Mouse (Mus musculus) forebrain, embryonic 12.5 days (tissue): ENCODE measurements around the gene Foxr1. TPM values are rescaled to one million over a fixed set of nuclear protein-coding genes. Genes with fewer than 3 reads are reported as not detected.
A peak's percentile ranks its signal among the peaks of the same experiment; 100 is the strongest.

Experiments
- ATAC-seq: fragments of 200-750 bp; cut with Nextera tagmentation; 2 replicates; pipeline ENCODE4 v1.8.0; 2017; ENCODE audit warnings: moderate TSS enrichment; ENCODE audit not compliant: low FRiP score
- H3K27ac ChIP-seq: fragments of 300-500 bp; sonication (generic); 2 replicates; pipeline ENCODE4 v1.5.1; 2016; ENCODE audit warnings: mild to moderate bottlenecking
- H3K27me3 ChIP-seq: fragments of 300-500 bp; sonication (generic); 2 replicates; pipeline ENCODE4 v1.6.1; 2016; ENCODE audit warnings: mild to moderate bottlenecking
- H3K36me3 ChIP-seq: fragments of 300-500 bp; sonication (generic); replicated peaks from 2 replicates; pipeline ENCODE4 v1.6.1; 2016; ENCODE audit warnings: mild to moderate bottlenecking
- H3K4me1 ChIP-seq: fragments of 300-500 bp; sonication (generic); 2 replicates; pipeline ENCODE4 v1.6.1; 2016
- H3K4me2 ChIP-seq: fragments of 300-500 bp; sonication (generic); 2 replicates; pipeline ENCODE4 v1.6.1; 2016; ENCODE audit warnings: mild to moderate bottlenecking, moderate library complexity
- H3K4me3 ChIP-seq: fragments of 300-500 bp; sonication (generic); replicated peaks from 2 replicates; pipeline ENCODE4 v1.5.1; 2016; ENCODE audit warnings: mild to moderate bottlenecking
- H3K9ac ChIP-seq: fragments of 300-500 bp; sonication (generic); 2 replicates; pipeline ENCODE4 v1.6.1; 2016; ENCODE audit warnings: mild to moderate bottlenecking
- H3K9me3 ChIP-seq: fragments of 300-500 bp; sonication (generic); 2 replicates; pipeline ENCODE4 v1.6.1; 2016
- WGBS: fragments of 180-500 bp; shearing (Covaris S2); methylation state at CpG from one replicate; pipeline ENCODE4 v1.1.7; 2016; 5-methylcytosine and 5-hydroxymethylcytosine counted together
- polyA plus RNA-seq: library from polyadenylated mRNA; unstranded; fragments of >200 nt; fragmentation: Nextera tagmentation; extraction: Ambion mirVana; gene quantifications from 2 replicates; pipeline ENCODE4 v1.2.1, GENCODE M21; 2016

Gene Foxr1
- polyA plus RNA-seq, 1 experiment from 2014 or later = not detected

DNA sequence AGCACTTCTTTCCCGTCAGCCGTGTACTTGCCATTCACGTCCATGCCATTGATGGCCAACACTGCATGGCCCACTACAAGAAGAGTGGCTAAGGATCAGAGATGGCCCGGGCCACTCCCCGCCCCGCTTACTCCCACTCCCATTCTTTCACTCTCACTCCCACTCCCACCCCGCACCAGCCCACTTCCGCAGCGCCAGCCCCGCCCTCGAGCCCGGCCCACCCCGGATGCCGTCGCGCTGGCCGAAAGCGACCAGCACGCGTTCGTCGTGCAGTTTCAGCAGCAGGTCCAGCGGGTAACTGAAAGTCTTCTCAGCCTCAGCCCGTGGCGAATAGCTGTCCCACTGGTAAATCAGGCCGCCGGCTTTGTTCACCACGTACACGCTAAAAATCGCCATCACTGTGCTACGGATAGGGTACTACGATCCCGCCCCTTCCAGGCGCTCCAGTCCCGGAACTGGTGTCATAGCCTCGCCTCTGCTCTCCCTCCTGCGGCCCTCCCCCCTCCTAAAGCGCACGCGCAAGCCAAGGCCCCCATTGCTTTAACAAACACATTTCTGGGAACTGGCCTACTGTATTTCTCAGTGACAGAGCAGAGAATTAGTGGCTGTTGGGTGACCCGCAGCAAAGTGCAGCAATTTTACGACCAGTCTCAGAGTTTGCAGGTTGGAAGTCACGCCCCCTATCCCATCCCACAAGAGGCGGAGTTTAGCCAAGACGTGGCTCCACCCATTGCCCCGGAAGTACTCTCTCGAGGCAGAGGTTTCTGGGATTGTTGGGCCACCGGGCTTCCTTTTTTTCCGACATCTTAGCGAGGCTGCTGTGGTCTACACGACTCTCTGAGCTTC is 33.8 kb downstream of the Foxr1 start, which contains the start of the genes Rps25 and Trappc4:
Rps25 (plus strand) TSS at position 234 of the 846 bp plus-strand sequence.
Trappc4 (minus strand) TSS at position 695 of the 846 bp plus-strand sequence.
- peak; percentile 96 for ATAC-seq
- under 1% methylated on average over 51 of the region's 51 CpGs for WGBS
- peak within 1 kb of the TSS; percentile 93 for H3K27ac ChIP-seq
- H3K4me2 ChIP-seq = peak within 1 kb of the TSS; percentile 81
- H3K9ac ChIP-seq = peak within 1 kb of the TSS; percentile 74
- H3K9me3 ChIP-seq = no peaks in the 10 kb centered on the region
- peak within 1 kb of the TSS; percentile 78 for H3K4me3 ChIP-seq
- H3K4me1 ChIP-seq = peaks cover 19% of the 10 kb centered on the region
- peaks cover 67% of the 10 kb centered on the region for H3K36me3 ChIP-seq
- no peaks in the 10 kb centered on the region for H3K27me3 ChIP-seq

DNA sequence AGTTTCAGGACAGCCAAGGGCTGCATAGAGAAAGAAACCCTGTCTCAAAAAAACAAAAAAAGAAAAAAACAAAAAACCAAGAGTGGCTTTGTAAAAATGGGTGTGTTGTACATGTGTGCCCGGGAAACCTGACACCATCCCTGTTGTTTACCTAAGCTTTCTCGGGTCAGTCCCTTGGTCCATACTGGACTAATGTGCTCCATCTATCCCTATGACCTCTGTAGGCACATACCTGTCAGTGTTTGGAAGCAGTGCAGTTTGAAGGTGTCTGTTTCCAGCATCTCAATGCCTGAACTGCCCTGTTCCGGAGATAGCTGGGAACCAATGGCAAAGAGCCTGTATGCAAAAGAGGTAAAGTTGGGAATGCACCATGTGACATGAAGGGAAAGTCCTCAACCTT is 35.9 kb downstream of the Foxr1 start:
- no peaks in the 10 kb centered on the region for H3K27me3 ChIP-seq
- no peak for ATAC-seq
- H3K9ac ChIP-seq = no peak overlapping the region
- H3K4me1 ChIP-seq = peaks cover 19% of the 10 kb centered on the region
- no peaks in the 10 kb centered on the region for H3K9me3 ChIP-seq
- no peak overlapping the region for H3K4me3 ChIP-seq
- H3K27ac ChIP-seq = no peak overlapping the region
- H3K36me3 ChIP-seq = peaks cover 67% of the 10 kb centered on the region
- H3K4me2 ChIP-seq = no peak overlapping the region
- 79% methylated on average over 3 of the region's 3 CpGs for WGBS

DNA sequence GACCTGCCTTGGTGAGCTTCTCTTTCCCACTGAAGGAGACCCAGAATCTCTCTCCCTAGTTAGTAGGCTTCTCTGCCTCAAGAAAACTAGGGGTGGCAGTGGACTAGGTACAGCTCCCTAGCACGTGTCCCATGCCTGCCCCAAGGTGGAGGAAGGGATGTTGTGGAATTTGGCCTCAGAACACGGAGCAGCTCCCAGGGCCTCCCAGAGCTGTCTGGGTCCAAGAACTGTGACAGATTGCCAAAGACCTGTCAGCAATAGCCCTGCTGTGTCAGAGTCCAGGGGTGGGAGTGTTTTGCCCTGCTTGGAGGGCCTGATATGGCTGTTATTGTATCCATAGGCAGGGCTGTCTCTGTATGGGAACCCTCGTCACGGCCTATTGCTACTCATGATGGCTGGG is 39.9 kb downstream of the Foxr1 start:
- Histone ChIP-seq H3K27me3 (no peaks in the 10 kb centered on the region), H3K9me3 (no peaks in the 10 kb centered on the region), H3K4me2 (no peak overlapping the region), H3K4me1 (peaks cover 31% of the 10 kb centered on the region), H3K4me3 (no peak overlapping the region), H3K27ac (no peak overlapping the region), H3K9ac (no peak overlapping the region), H3K36me3 (peaks cover 68% of the 10 kb centered on the region)
- WGBS = 95% methylated on average over 4 of the region's 4 CpGs
- ATAC-seq = no peak

DNA sequence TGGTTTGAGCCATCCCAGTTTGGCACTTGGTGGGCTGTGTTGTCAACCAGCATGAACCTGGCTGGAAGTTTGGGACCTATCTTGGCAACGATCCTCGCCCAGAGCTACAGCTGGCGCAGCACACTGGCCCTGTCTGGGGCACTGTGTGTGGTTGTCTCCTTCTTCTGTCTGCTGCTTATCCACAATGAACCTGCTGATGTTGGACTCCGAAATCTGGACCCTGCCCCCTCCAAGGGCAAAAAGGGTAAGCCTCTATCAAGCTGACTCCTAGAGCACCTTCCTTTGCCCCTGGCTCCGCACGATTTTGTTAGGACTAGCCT is 41.2 kb downstream of the Foxr1 start:
- peaks cover 26% of the 10 kb centered on the region for H3K4me1 ChIP-seq
- no peak for ATAC-seq
- H3K27me3 ChIP-seq = no peaks in the 10 kb centered on the region
- H3K9me3 ChIP-seq = no peaks in the 10 kb centered on the region
- H3K4me2 ChIP-seq = no peak overlapping the region
- H3K36me3 ChIP-seq = peaks cover 60% of the 10 kb centered on the region
- WGBS = 93% methylated on average over 6 of the region's 6 CpGs
- no peak overlapping the region for H3K9ac ChIP-seq
- no peak overlapping the region for H3K4me3 ChIP-seq
- H3K27ac ChIP-seq = no peak overlapping the region

DNA sequence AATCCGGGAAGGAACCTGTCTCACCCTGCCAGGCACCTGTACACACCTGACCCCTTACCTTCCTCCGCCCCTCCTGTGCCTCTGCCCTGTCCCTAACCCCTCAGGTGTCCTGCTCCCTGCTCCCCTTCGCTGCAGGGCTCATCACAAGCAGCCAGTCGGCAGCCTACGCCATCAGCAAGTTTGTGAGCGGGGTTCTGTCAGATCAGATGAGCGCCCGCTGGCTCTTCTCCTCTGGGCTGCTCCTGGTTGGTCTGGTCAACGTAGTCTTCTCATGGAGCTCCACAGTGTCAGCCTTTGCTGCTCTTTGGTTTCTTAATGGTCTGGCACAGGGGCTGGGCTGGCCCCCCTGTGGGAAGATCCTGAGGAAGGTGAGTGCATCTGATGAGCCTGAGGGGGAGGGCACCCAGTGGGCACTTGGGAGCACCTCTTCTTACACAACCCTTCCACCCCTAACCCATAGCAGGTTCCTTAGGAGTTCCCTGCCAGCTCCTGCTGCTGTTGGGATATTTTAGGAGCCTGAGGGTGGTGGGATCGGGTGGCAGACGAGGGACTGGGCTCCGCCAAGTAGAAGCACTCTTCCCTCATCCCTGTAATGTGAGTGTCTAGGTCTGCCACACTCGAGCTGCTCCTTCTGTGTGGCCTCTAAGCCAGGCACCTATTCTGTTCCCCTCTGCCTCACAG is 41.7 kb downstream of the Foxr1 start:
- H3K27me3 ChIP-seq = no peaks in the 10 kb centered on the region
- 88% methylated on average over 13 of the region's 13 CpGs for WGBS
- peaks cover 55% of the 10 kb centered on the region for H3K36me3 ChIP-seq
- ATAC-seq = no peak
- H3K4me1 ChIP-seq = peaks cover 26% of the 10 kb centered on the region
- H3K9ac ChIP-seq = peak overlapping the region; percentile 2; the same call in 1 of the 2 replicates
- H3K27ac ChIP-seq = no peak overlapping the region
- no peak overlapping the region for H3K4me3 ChIP-seq
- no peaks in the 10 kb centered on the region for H3K9me3 ChIP-seq
- peak overlapping the region; percentile 1; the same call in 1 of the 2 replicates for H3K4me2 ChIP-seq

DNA sequence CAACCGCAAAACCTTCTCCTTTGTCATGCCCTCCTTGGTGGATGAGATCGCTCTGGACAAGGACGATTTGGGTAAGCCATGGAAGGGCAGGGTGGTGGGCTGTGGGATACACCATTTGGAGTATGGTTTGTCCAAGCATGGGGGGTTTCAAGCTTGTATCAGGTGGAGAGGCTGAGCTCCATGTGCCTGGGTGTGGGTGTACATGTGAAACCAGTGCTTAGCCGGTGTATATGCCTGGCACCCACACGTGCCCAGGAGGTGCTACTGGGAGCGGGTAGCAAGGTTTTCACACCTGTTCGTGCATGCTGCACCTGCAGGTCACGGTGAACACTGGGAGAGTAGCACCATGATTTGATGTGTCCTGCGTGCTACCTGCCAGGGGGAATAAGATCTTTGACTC is 42.4 kb downstream of the Foxr1 start:
- peaks cover 26% of the 10 kb centered on the region for H3K4me1 ChIP-seq
- H3K9me3 ChIP-seq = no peaks in the 10 kb centered on the region
- WGBS = 87% methylated on average over 9 of the region's 9 CpGs
- peaks cover 48% of the 10 kb centered on the region for H3K36me3 ChIP-seq
- peak overlapping the region; percentile 96; the same call in 1 of the 2 replicates for H3K4me2 ChIP-seq
- H3K27me3 ChIP-seq = no peaks in the 10 kb centered on the region
- no peak overlapping the region for H3K4me3 ChIP-seq
- no peak overlapping the region; the same call in 1 of the 2 replicates for H3K9ac ChIP-seq
- H3K27ac ChIP-seq = peak overlapping the region; percentile 46; the same call in 1 of the 2 replicates
- ATAC-seq = no peak

DNA sequence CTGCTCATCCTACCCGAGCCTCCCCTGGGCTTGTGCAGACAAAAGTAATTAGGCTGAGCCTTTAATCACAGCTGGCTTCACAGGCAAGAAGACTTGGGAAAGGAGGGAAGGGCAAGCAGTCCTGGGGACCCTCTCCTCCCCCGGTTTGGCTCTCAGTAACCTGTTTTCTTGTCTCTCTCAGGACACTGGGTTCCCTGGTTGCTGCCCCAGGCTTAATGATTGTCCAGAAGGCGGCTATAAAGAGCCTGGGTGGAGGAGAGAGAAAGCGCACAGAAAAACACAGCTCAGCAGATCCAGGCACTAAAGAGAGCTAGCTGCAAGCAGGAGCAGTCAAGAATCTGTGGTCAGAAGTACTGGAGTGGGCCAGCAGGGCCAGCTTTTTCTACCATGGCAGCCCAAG is 42.8 kb downstream of the Foxr1 start:
- Histone ChIP-seq H3K4me1 (peaks cover 26% of the 10 kb centered on the region), H3K27me3 (no peaks in the 10 kb centered on the region), H3K36me3 (peaks cover 44% of the 10 kb centered on the region), H3K27ac (peak overlapping the region; percentile 46), H3K4me2 (peak overlapping the region; percentile 96), H3K9me3 (no peaks in the 10 kb centered on the region), H3K9ac (peak overlapping the region; percentile 40), H3K4me3 (peak overlapping the region; percentile 61)
- no peak for ATAC-seq
- WGBS = 18% methylated on average over 4 of the region's 4 CpGs

DNA sequence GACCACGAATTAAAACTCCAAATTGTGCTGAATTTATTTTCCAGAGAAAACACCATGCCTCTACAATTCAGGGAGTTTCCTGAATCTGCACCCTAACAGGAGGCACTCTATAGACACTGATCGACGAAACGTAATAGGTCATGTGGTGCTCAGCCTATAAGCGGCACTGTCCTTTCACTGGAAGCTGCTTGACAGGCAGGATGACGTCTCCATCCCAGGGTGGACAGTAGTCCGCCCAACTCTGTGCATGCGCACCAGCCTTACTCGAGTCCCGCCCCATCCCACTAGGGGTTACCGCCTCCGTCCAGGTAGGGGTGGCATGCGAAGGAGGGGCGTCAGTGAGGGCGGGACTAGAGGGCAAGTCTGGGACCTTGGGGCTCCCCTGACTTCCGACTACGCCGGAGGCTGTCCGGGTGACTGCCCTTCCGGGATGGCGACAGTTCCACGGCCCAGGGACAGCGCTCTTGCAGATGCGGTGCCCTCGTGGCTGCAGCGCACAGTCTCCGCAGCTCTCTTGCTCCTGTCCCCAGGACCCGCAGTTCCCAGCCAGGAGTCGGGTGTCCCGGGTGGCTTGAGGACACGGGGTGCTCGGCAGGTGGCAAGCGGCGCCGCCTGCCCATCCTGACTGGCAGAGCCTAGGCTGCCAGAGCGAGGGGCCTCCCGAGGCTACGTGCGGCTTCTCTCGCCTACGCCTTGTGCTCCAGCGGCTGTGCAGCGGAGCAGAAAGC is 44.1 kb downstream of the Foxr1 start, which contains the start of gene Slc37a4:
Slc37a4 (plus strand) TSS at position 169 of the 728 bp plus-strand sequence.
- Histone ChIP-seq H3K9ac (peak within 1 kb of the TSS; percentile 73), H3K4me1 (peaks cover 26% of the 10 kb centered on the region), H3K4me2 (peak within 1 kb of the TSS; percentile 96), H3K9me3 (no peaks in the 10 kb centered on the region), H3K27me3 (no peaks in the 10 kb centered on the region), H3K27ac (peak within 1 kb of the TSS; percentile 80), H3K36me3 (peaks cover 44% of the 10 kb centered on the region), H3K4me3 (peak within 1 kb of the TSS; percentile 61)
- under 1% methylated on average over 43 of the region's 43 CpGs for WGBS
- ATAC-seq = peak; percentile 98

DNA sequence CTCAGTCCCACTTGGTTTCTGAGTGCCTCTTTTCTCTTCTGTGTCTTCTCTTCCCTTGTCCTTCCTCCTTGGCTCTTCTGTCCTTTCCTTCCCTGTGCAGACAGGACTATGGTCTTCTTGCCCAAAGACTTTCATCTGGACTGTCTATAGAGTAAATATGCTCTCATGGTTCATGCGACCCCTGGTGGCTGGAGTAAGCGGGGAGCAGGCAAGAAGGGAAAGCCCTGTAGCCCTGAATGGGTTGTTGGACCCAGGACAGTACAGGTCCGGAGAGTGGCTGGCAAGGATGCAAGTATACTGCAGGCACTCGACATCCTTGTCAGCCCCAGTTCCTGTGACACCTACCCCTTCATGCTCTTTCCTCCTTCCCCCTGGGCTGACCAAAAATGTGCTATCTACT is 49.5 kb downstream of the Foxr1 start:
- no peak for ATAC-seq
- peaks cover 64% of the 10 kb centered on the region for H3K36me3 ChIP-seq
- no peak overlapping the region for H3K9ac ChIP-seq
- no peaks in the 10 kb centered on the region for H3K27me3 ChIP-seq
- H3K4me1 ChIP-seq = 0 out of 2 replicates have a peak, but pooled peaks cover 4% of the 10 kb centered on the region
- H3K27ac ChIP-seq = no peak overlapping the region
- H3K9me3 ChIP-seq = no peaks in the 10 kb centered on the region
- 48% methylated on average over 4 of the region's 4 CpGs for WGBS
- H3K4me2 ChIP-seq = no peak overlapping the region
- no peak overlapping the region for H3K4me3 ChIP-seq

DNA sequence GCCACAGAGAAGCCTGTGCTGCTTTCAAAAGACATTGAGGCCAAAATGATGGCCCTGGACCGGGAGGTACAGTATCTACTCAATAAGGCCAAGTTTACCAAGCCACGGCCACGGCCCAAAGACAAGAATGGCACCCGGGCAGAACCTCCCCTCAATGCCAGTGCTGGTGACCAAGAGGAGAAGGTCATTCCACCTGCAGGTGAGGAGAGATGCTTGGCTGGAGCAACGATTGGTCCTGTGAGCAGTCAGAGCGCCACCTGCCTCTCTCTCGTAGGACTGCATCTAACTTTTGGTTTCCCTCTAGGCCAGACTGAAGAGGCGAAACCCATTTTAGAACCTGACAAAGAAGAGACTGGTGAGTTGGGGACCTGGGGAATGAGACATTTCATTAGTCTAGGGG is 51.7 kb downstream of the Foxr1 start:
- H3K4me3 ChIP-seq = no peak overlapping the region
- no peaks in the 10 kb centered on the region for H3K9me3 ChIP-seq
- H3K27ac ChIP-seq = no peak overlapping the region
- no peaks in the 10 kb centered on the region for H3K27me3 ChIP-seq
- no peak overlapping the region for H3K9ac ChIP-seq
- ATAC-seq = no peak
- no peak overlapping the region for H3K4me2 ChIP-seq
- no peaks in the 10 kb centered on the region for H3K4me1 ChIP-seq
- WGBS = 67% methylated on average over 8 of the region's 8 CpGs
- H3K36me3 ChIP-seq = peaks cover 86% of the 10 kb centered on the region

DNA sequence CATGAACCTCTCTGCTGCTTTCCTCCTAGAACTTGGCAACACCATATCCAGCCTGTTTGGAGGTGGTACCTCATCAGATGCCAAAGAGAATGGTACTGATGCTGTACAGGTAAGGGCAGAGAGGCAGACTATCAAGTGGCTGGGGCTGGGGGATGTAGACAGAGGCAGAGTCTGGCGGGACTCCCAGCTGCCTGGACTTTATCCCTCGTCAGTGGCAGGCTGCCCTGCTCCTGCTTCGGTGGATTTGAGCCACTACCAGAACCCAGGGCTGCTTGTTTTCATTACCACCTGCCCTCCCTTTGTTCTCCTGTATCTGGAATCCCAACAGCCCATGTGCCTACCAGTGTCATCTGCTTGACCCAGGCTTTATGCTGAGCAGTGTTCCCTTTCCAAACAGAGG is 53.7 kb downstream of the Foxr1 start:
- Histone ChIP-seq H3K27ac (no peak overlapping the region), H3K9ac (no peak overlapping the region), H3K4me2 (no peak overlapping the region), H3K4me1 (no peaks in the 10 kb centered on the region), H3K27me3 (no peaks in the 10 kb centered on the region), H3K9me3 (no peaks in the 10 kb centered on the region), H3K36me3 (peaks cover 97% of the 10 kb centered on the region), H3K4me3 (no peak overlapping the region)
- WGBS = 84% methylated on average over 3 of the region's 3 CpGs
- no peak for ATAC-seq

DNA sequence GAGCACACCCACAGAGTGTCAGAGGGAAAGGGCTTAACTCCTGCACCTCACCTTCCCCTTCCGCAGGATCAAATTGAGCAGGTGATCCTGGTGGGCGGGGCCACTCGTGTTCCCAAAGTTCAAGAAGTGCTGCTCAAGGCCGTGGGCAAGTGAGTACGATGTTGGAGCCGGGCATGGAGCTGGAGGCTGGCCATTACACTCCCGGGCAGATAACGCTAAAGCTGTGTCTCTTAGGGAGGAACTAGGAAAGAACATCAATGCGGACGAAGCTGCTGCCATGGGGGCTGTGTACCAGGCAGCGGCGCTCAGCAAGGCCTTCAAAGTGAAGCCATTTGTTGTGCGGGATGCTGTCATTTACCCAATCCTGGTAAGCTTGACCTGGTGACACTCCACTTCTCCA is 56.3 kb downstream of the Foxr1 start:
- ATAC-seq = no peak
- Histone ChIP-seq H3K9me3 (no peaks in the 10 kb centered on the region), H3K9ac (no peak overlapping the region), H3K36me3 (peaks cover 85% of the 10 kb centered on the region), H3K4me2 (no peak overlapping the region), H3K4me1 (peaks cover 12% of the 10 kb centered on the region), H3K27me3 (no peaks in the 10 kb centered on the region), H3K4me3 (no peak overlapping the region), H3K27ac (no peak overlapping the region)
- 94% methylated on average over 13 of the region's 13 CpGs for WGBS
